Mouse (Mus musculus): Measurements from ENCODE around the gene Cacng3. TPM values are rescaled to one million over a fixed set of nuclear protein-coding genes. Genes with fewer than 3 reads are reported as not detected.

Cacng3 gene
- total RNA-seq, 2 experiments from 2014 or later: 158 to 185 TPM

- intact Hi-C loops (cut with DNase I): no loop called here
- DNase-seq (ENCODE audit: low spot score in 2 of 2): peak in 1 of 2 experiments; percentile 68
Measured at GRCm38 (mm10) chr7:122702443-122702842, 32.2 kb downstream of the Cacng3 start.

- intact Hi-C loops (cut with DNase I): no loop called here
- no peak for DNase-seq (ENCODE audit: low spot score in 2 of 2)
Measured at GRCm38 (mm10) chr7:122706736-122707135, 36.4 kb downstream of the Cacng3 start.

GRCm38 (mm10) chr7:122716299-122716698 lies 46.0 kb downstream of the Cacng3 start:
- DNase-seq (ENCODE audit: low spot score in 2 of 2): no peak
- intact Hi-C loops (cut with DNase I): no loop called here

- intact Hi-C loops (cut with DNase I): no loop called here
- peak in 1 of 2 experiments; percentile 23 for DNase-seq (ENCODE audit: low spot score in 2 of 2)
Measured at GRCm38 (mm10) chr7:122718540-122718939, 48.2 kb downstream of the Cacng3 start.

DNA sequence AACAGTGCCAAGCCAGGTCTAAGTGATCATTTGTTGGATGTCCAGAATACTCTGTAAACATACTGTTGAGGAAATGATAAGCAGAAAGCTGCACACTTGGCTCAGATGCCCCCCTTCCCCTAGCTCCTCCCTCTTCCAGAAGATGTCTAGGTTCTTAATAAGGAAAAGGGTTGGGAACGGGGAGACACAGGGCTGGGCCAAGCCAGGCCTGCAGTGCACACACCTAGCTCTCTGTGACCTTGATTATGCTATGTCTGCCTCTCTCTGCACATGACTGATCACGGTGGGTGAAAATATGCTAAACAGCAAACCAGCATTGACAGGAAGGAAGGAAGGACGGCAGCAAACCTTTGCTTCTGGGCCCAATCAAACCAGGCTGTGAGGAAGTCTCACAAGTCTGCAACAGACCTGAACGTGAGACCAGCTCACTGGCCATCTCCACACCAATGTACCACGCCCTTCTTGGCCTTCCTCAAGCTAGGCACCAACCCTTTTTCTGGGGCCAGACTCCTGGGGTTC lies 53.1 kb downstream of the Cacng3 start:
- intact Hi-C loops (cut with DNase I): no loop called here
- no peak for DNase-seq (ENCODE audit: low spot score in 2 of 2)

GRCm38 (mm10) chr7:122726376-122726775 lies 56.1 kb downstream of the Cacng3 start:
- intact Hi-C loops (cut with DNase I): no loop called here
- DNase-seq (ENCODE audit: low spot score in 2 of 2): peak; percentile 30 to 42

GRCm38 (mm10) chr7:122728186-122728585 lies 57.9 kb downstream of the Cacng3 start:
- intact Hi-C loops (cut with DNase I): no loop called here
- peak; percentile 27 to 41 for DNase-seq (ENCODE audit: low spot score in 2 of 2)

DNA sequence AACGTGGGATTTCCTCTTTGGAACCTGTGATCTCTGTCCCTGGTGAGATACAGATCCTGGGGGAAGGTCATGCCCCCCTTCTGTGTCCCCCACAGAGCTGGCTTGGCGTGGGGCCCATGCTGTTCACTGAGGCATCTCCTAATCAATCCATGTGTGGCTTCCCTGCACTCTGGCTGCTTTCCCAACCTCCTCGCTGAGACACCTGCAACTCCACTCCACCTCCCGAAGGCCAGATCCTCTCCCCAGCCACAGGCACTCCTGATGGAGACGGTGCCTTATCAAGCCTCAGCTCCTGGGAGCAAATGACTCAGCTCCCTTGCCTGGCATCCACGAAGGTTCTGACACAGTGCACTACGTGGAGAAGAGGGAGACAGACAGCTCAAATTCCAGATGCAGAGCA lies 58.6 kb downstream of the Cacng3 start:
- DNase-seq (ENCODE audit: low spot score in 2 of 2): peak in 1 of 2 experiments; percentile 18
- intact Hi-C loops (cut with DNase I): no loop called here

DNA sequence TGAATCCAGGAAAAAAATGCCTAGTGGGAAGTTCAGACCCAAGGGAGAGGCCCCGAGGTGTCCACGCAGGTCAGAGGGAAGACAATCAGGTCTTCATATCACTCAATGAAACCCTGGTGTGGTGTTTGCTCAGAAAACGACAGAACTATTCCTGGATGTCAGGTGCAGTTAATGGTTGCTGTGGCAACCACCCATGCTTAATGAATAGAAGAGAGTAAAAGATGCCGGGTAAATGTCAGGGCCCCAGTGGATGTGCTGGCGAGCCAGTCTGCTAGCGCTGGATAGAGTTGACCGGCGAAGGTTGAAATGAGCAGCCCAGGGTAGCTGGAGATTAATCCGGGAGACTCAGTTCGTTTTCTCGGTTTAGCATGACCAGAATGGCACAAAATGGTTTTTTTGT lies 65.0 kb downstream of the Cacng3 start:
- DNase-seq (ENCODE audit: low spot score in 2 of 2): no peak
- intact Hi-C loops (cut with DNase I): no loop called here

- intact Hi-C loops (cut with DNase I): no loop called here
Measured at GRCm38 (mm10) chr7:122738541-122738940, 68.2 kb downstream of the Cacng3 start.

GRCm38 (mm10) chr7:122740663-122741062 lies 70.4 kb downstream of the Cacng3 start:
- intact Hi-C loops (cut with DNase I): no loop called here
- peak in 1 of 2 experiments; percentile 26 for DNase-seq (ENCODE audit: low spot score in 2 of 2)

More at GRCm38 (mm10) chr7:122738541-122738940, 68.2 kb downstream of the Cacng3 start:
- no peak for DNase-seq (ENCODE audit: low spot score in 2 of 2)

- DNase-seq (ENCODE audit: low spot score in 2 of 2): no peak
- intact Hi-C loops (cut with DNase I): no loop called here
Measured at GRCm38 (mm10) chr7:122755920-122756603, 85.8 kb downstream of the Cacng3 start.

DNA sequence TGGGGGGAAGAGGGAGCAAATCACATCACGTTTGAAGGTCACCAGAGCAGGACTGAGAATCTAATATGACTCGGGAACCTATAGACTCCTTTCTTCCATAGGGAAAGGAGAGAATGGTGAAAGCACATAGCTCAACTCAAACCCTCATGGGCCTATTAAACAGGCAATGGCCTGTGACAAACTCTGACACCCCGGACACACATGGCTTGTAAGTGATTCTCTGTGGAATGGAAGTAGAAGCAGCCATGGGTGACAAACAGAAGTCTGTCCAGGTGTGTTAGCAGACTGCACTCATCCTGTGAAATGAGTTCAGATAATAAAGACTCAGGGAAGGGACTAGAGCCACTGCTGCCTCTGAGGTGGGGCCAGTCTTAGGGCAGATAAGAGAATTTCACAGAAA lies 88.4 kb downstream of the Cacng3 start:
- intact Hi-C loops (cut with DNase I): no loop called here
- DNase-seq (ENCODE audit: low spot score in 2 of 2): no peak

DNA sequence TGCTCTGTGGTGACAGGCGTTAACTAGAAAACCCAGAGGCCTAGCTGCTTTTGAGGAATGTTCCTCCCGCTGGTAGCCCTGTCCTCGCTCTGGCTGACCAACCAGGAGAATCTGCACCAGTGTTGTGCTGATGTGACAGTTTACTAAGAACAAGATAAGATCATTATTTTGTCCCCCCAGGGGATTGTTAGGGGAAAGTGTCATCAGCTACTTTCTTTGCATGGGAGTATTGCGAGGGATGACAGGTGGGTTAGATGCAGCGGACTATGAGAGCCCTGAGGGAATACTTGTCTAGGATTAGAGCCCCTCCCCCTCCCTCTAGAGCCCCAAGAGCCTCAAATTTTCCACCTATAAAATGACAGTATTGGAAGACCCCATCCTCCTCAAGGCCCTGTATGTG lies 94.2 kb downstream of the Cacng3 start:
- intact Hi-C loops (cut with DNase I): no loop called here
- DNase-seq (ENCODE audit: low spot score in 2 of 2): no peak

GRCm38 (mm10) chr7:122768292-122769020 lies 98.2 kb downstream of the Cacng3 start:
- DNase-seq (ENCODE audit: low spot score in 2 of 2): peak in 1 of 2 experiments; percentile 12
- intact Hi-C loops (cut with DNase I): no loop called here

GRCm38 (mm10) chr7:122779601-122780000 lies 109.3 kb downstream of the Cacng3 start:
- peak; percentile 39 to 45 for DNase-seq (ENCODE audit: low spot score in 2 of 2)
- intact Hi-C loops (cut with DNase I): no loop called here

- intact Hi-C loops (cut with DNase I): no loop called here
- no peak for DNase-seq (ENCODE audit: low spot score in 2 of 2)
Measured at GRCm38 (mm10) chr7:122789929-122790328, 119.6 kb downstream of the Cacng3 start.

GRCm38 (mm10) chr7:122793655-122794346 lies 123.5 kb downstream of the Cacng3 start:
- intact Hi-C loops (cut with DNase I): no loop called here
- no peak for DNase-seq (ENCODE audit: low spot score in 2 of 2)

DNA sequence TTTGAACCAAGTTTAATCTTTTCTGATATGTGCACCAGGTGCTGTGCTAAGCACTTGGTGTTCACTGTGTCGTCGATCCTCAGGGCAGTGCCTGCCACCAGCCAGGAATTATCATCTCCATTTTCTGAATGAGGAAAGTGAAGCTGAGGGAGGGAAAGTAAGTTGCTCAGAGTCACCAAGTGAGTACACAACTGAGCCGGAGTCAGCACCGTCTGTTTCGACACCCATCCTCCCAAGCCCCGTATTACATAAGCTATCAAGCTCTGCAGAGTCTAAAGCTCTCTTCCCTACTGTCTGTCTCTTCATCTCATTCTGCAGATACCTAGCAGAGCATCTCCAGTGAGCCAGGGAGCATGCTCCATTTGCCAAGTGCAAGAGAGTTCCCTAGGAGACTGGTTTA lies 124.8 kb downstream of the Cacng3 start:
- DNase-seq (ENCODE audit: low spot score in 2 of 2): peak in 1 of 2 experiments; percentile 28
- intact Hi-C loops (cut with DNase I): no loop called here

GRCm38 (mm10) chr7:122800821-122801220 lies 130.5 kb downstream of the Cacng3 start:
- DNase-seq (ENCODE audit: low spot score in 2 of 2): no peak
- intact Hi-C loops (cut with DNase I): no loop called here
